Mouse (Mus musculus) MEL (cell line): Measurements from ENCODE around the gene Lzts2. TPM values are rescaled to one million over a fixed set of nuclear protein-coding genes. Genes with fewer than 3 reads are reported as not detected.

Experiments
- DNase-seq: peaks from one replicate; pipeline ENCODE4 v3.0.0; 2011; ENCODE audit warnings: low read depth, low spot score
- H3K27ac ChIP-seq: 2 replicates; pipeline ENCODE4 v1.5.1; 2012; ENCODE audit warnings: low read depth, mild to moderate bottlenecking, control low read depth, low read length, moderate library complexity; ENCODE audit not compliant: control insufficient read depth
- H3K27me3 ChIP-seq, 2 experiments: fragments of 150-350 bp in 1 of 2; sonication (generic) in 1 of 2; 2 replicates each; pipeline ENCODE4 v1.6.1; 2012; ENCODE audit warnings: low read length in 2 of 2, mild to moderate bottlenecking in 2 of 2, improper control_type of control experiment in 1 of 2, moderate library complexity in 1 of 2; ENCODE audit not compliant: insufficient read depth in 2 of 2, control insufficient read depth in 1 of 2
- H3K36me3 ChIP-seq, 2 experiments: 2 replicates each; pipeline ENCODE4 v1.6.1; 2012 to 2014; ENCODE audit warnings: low read length in 2 of 2, improper control_type of control experiment in 1 of 2, inconsistent platforms in 1 of 2, mild to moderate bottlenecking in 1 of 2; ENCODE audit not compliant: insufficient read depth in 2 of 2, control insufficient read depth in 1 of 2
- H3K4me1 ChIP-seq, 2 experiments: fragments of 150-350 bp in 1 of 2; sonication (generic) in 1 of 2; 2 replicates each; pipeline ENCODE4 v1.6.1; 2012; ENCODE audit warnings: low read length in 2 of 2, improper control_type of control experiment in 1 of 2, mild to moderate bottlenecking in 1 of 2; ENCODE audit not compliant: insufficient read depth in 2 of 2, control insufficient read depth in 1 of 2
- H3K4me3 ChIP-seq, 2 experiments: fragments of 150-350 bp in 1 of 2; sonication (generic) in 1 of 2; 2 replicates each; pipeline ENCODE4 v1.5.1; 2012; ENCODE audit warnings: low read depth in 2 of 2, low read length in 2 of 2, mild to moderate bottlenecking in 2 of 2, moderate library complexity in 2 of 2, control low read depth in 1 of 2, improper control_type of control experiment in 1 of 2; ENCODE audit not compliant: control insufficient read depth in 1 of 2, insufficient read depth in 1 of 2
- H3K79me2 ChIP-seq: 2 replicates; pipeline ENCODE4 v1.6.1; 2012; ENCODE audit warnings: mild to moderate bottlenecking, low read length, moderate library complexity; ENCODE audit not compliant: control insufficient read depth, poor library complexity, insufficient read depth
- H3K9ac ChIP-seq: 2 replicates; pipeline ENCODE4 v1.6.1; 2012; ENCODE audit warnings: low read depth, mild to moderate bottlenecking, control low read depth, low read length, moderate library complexity; ENCODE audit not compliant: control insufficient read depth, poor library complexity, severe bottlenecking
- H3K9me3 ChIP-seq: fragments of 150-350 bp; sonication (generic); replicated peaks from 2 replicates; pipeline ENCODE4 v1.6.1; 2012; ENCODE audit warnings: mild to moderate bottlenecking, low read length, improper control_type of control experiment, moderate library complexity; ENCODE audit not compliant: insufficient read depth
- BHLHE40 ChIP-seq: IDR thresholded peaks from 2 replicates; pipeline ENCODE4 v1.6.1; 2012; ENCODE audit warnings: low read depth, mild to moderate bottlenecking, inconsistent platforms, low read length, improper control_type of control experiment, borderline replicate concordance
- CHD2 ChIP-seq: IDR thresholded peaks from 2 replicates; pipeline ENCODE4 v1.6.1; 2011; ENCODE audit warnings: low read length, improper control_type of control experiment
- ELF1 ChIP-seq: IDR thresholded peaks from 2 replicates; pipeline ENCODE4 v1.6.1; 2014; ENCODE audit warnings: low read depth, mild to moderate bottlenecking, inconsistent platforms, low read length, improper control_type of control experiment, moderate library complexity
- ETS1 ChIP-seq: IDR thresholded peaks from 2 replicates; pipeline ENCODE4 v1.6.1; 2012; ENCODE audit warnings: low read depth, mild to moderate bottlenecking, inconsistent platforms, low read length, improper control_type of control experiment, moderate library complexity
- GABPA ChIP-seq: IDR thresholded peaks from 2 replicates; pipeline ENCODE4 v1.6.1; 2012; ENCODE audit warnings: low read depth, mild to moderate bottlenecking, inconsistent platforms, low read length, improper control_type of control experiment, moderate library complexity
- KAT2A ChIP-seq: conservative IDR thresholded peaks from 2 replicates; pipeline ENCODE4 v1.6.1; 2012; ENCODE audit warnings: low read depth, low read length, improper control_type of control experiment, inconsistent platforms
- MXI1 ChIP-seq: IDR thresholded peaks from 2 replicates; pipeline ENCODE4 v1.6.1; 2011; ENCODE audit warnings: mild to moderate bottlenecking, low read depth, low read length, improper control_type of control experiment
- MYB ChIP-seq: IDR thresholded peaks from 2 replicates; pipeline ENCODE4 v1.6.1; 2011; ENCODE audit warnings: mild to moderate bottlenecking, low read depth, low read length, improper control_type of control experiment
- NELFE ChIP-seq: IDR thresholded peaks from 2 replicates; pipeline ENCODE4 v1.6.1; 2011; ENCODE audit warnings: low read depth, low read length, improper control_type of control experiment
- NRF1 ChIP-seq: IDR thresholded peaks from 2 replicates; pipeline ENCODE4 v1.6.1; 2014; ENCODE audit warnings: low read depth, mild to moderate bottlenecking, inconsistent platforms, low read length, improper control_type of control experiment, moderate library complexity; ENCODE audit not compliant: poor library complexity, insufficient read depth, severe bottlenecking
- POLR2A ChIP-seq, 2 experiments: IDR thresholded peaks; 2 replicates each; pipeline ENCODE4 v1.6.1; 2011 to 2012; ENCODE audit warnings: low read length in 2 of 2, mild to moderate bottlenecking in 2 of 2, control low read depth in 1 of 2, improper control_type of control experiment in 1 of 2, low read depth in 1 of 2, moderate library complexity in 1 of 2; ENCODE audit not compliant: control insufficient read depth in 1 of 2, insufficient read depth in 1 of 2, poor library complexity in 1 of 2
- RCOR1 ChIP-seq: IDR thresholded peaks from 2 replicates; pipeline ENCODE4 v1.6.1; 2012; ENCODE audit warnings: low read depth, mild to moderate bottlenecking, inconsistent platforms, low read length, improper control_type of control experiment
- TBP ChIP-seq: IDR thresholded peaks from 2 replicates; pipeline ENCODE4 v1.8.0; 2011; ENCODE audit warnings: low read depth, low read length, improper control_type of control experiment
- UBTF ChIP-seq: IDR thresholded peaks from 2 replicates; pipeline ENCODE4 v1.6.1; 2012; ENCODE audit warnings: low read depth, mild to moderate bottlenecking, inconsistent platforms, low read length, improper control_type of control experiment, moderate library complexity, borderline replicate concordance; ENCODE audit not compliant: insufficient read depth
- USF2 ChIP-seq, 2 experiments: IDR thresholded peaks; 2 replicates each; pipeline ENCODE4 v1.6.1; 2011 to 2012; ENCODE audit warnings: improper control_type of control experiment in 2 of 2, low read length in 2 of 2, borderline replicate concordance in 1 of 2, inconsistent platforms in 1 of 2, low read depth in 1 of 2, mild to moderate bottlenecking in 1 of 2; ENCODE audit not compliant: insufficient read depth in 1 of 2
- ZKSCAN1 ChIP-seq: IDR thresholded peaks from 2 replicates; pipeline ENCODE4 v1.6.1; 2012; ENCODE audit warnings: low read depth, mild to moderate bottlenecking, inconsistent platforms, low read length, improper control_type of control experiment, moderate library complexity
- ZMIZ1 ChIP-seq: IDR thresholded peaks from 2 replicates; pipeline ENCODE4 v1.6.1; 2012; ENCODE audit warnings: low read depth, mild to moderate bottlenecking, inconsistent platforms, low read length, improper control_type of control experiment, moderate library complexity
- polyA plus RNA-seq, 2 experiments: library from polyadenylated mRNA; stranded (reverse) in 1 of 2; unstranded in 1 of 2; fragments of >175 nt in 1 of 2; fragments of >200 nt in 1 of 2; gene quantifications; 2 replicates each; pipeline versions ENCODE4 v1.2.1 to v1.2.4; 2012; ENCODE audit warnings: low replicate concordance in 2 of 2, low read depth in 1 of 2; ENCODE audit not compliant: insufficient read length in 2 of 2, insufficient read depth in 1 of 2, missing spikeins in 1 of 2
- total RNA-seq: library from RNA; depleted of rRNA; stranded (reverse); fragments of 300-350 nt; gene quantifications from 2 replicates; pipeline ENCODE4 v1.2.3, GENCODE M21; 2012

Lzts2 gene
- total and polyA plus RNA-seq, 3 experiments = 4.0 to 13.1 TPM; not detected in 1

GRCm38 (mm10) chr19:45040214-45040613 is 26.0 kb downstream of the Lzts2 start:
- Histone ChIP-seq H3K9ac (no peak overlapping the region), H3K27me3 (peaks cover 10 to 11% of the 10 kb centered on the region in 2 experiments), H3K36me3 (no peaks in the 10 kb centered on the region), H3K9me3 (no peaks in the 10 kb centered on the region), H3K4me1 (no peaks in the 10 kb centered on the region), H3K4me3 (no peak overlapping the region), H3K27ac (no peak overlapping the region), H3K79me2 (no peaks in the 10 kb centered on the region)
- no peak for TF ChIP-seq RCOR1
- no peak for TF ChIP-seq USF2 (IDR thresholded peaks at IDR 0.05; ENCODE audit: borderline replicate concordance in 1 of 2, insufficient read depth in 1 of 2, low read depth in 1 of 2, low read length in 2 of 2)
- TF ChIP-seq ELF1 = no peak
- TF ChIP-seq NELFE = no peak
- no peak for TF ChIP-seq POLR2A (IDR thresholded peaks at IDR 0.05; ENCODE audit: control insufficient read depth in 1 of 2, insufficient read depth in 1 of 2, low read depth in 1 of 2, low read length in 2 of 2, poor library complexity in 1 of 2)
- no peak for TF ChIP-seq BHLHE40
- TF ChIP-seq GABPA = no peak
- TF ChIP-seq ZMIZ1 = no peak
- DNase-seq = no peak

- H3K79me2 ChIP-seq = no peaks in the 10 kb centered on the region
- no peaks in the 10 kb centered on the region for H3K9me3 ChIP-seq
- H3K4me1 ChIP-seq = peaks cover 5 to 13% of the 10 kb centered on the region in 2 experiments; a peak in 3 of 4 replicates
- no peak for TF ChIP-seq RCOR1
- no peak for TF ChIP-seq ELF1
- no peak for TF ChIP-seq NRF1
- no peak for TF ChIP-seq NELFE
- TF ChIP-seq CHD2 = no peak
- H3K27ac ChIP-seq = no peak overlapping the region
- DNase-seq = no peak
- no peak overlapping the region for H3K4me3 ChIP-seq
- H3K9ac ChIP-seq = no peak overlapping the region
- H3K27me3 ChIP-seq = peaks cover 8 to 11% of the 10 kb centered on the region in 2 experiments
- H3K36me3 ChIP-seq = peaks cover 0 to 5% of the 10 kb centered on the region in 2 experiments; a peak in 1 of 4 replicates
Measured at GRCm38 (mm10) chr19:45044389-45044927, 30.2 kb downstream of the Lzts2 start.

GRCm38 (mm10) chr19:45045236-45045635 is 31.0 kb downstream of the Lzts2 start:
- H3K9ac ChIP-seq = no peak overlapping the region
- no peaks in the 10 kb centered on the region for H3K9me3 ChIP-seq
- no peak overlapping the region for H3K27ac ChIP-seq
- H3K4me1 ChIP-seq = peaks cover 5 to 13% of the 10 kb centered on the region in 2 experiments; a peak in 3 of 4 replicates
- H3K79me2 ChIP-seq = no peaks in the 10 kb centered on the region
- peaks cover 0 to 5% of the 10 kb centered on the region in 2 experiments; a peak in 1 of 4 replicates for H3K36me3 ChIP-seq
- DNase-seq = no peak
- H3K4me3 ChIP-seq = no peak overlapping the region
- TF ChIP-seq TBP = no peak
- no peak for TF ChIP-seq ZKSCAN1
- TF ChIP-seq MYB = no peak
- no peak for TF ChIP-seq KAT2A
- TF ChIP-seq ETS1 = no peak
- no peak for TF ChIP-seq RCOR1
- no peak for TF ChIP-seq MXI1
- no peak for TF ChIP-seq UBTF
- peaks cover 7 to 11% of the 10 kb centered on the region in 2 experiments for H3K27me3 ChIP-seq
